13 mouse cellular contexts compared by ENCODE assay signal in genomic region chr17:80982976-80983375, GRCm38 (mm10). TPM values are rescaled to one million over a fixed set of nuclear protein-coding genes. Genes with fewer than 3 reads are reported as not detected.
A peak's percentile ranks its signal among the peaks of the same experiment; 100 is the strongest.
DNase-seq lines count a peak whose midpoint lies in the region; ATAC-seq and TF ChIP-seq lines count a peak whose summit lies in the region.
"Had no signal": no experiment of that assay in that cellular context is flagged by ENCODE, and none has a peak within 500 bp of the region (broad histone marks: within the 10 kb centered on the region; RNA-seq: fewer than 3 reads in every experiment).

No protein-coding gene starts in this region.

- 85% methylated on average over 10 of the region's 10 CpGs for WGBS in forebrain, embryonic 11.5 days
- WGBS in forebrain, embryonic 10.5 days = 87% methylated on average over 10 of the region's 10 CpGs
- 84% methylated on average over 10 of the region's 10 CpGs for WGBS in midbrain, embryonic 12.5 days
- WGBS in midbrain, embryonic 10.5 days = 84% methylated on average over 10 of the region's 10 CpGs
- 82% methylated on average over 10 of the region's 10 CpGs for WGBS in forebrain, embryonic 13.5 days
- WGBS in midbrain, postnatal 0 days = 70% methylated on average over 10 of the region's 10 CpGs

- no peak overlapping the region for H3K27ac ChIP-seq in forebrain, embryonic 11.5 days (ENCODE audit: low read depth, low read length)
- no peak overlapping the region for H3K27ac ChIP-seq in forebrain, embryonic 10.5 days
- peak overlapping the region; percentile 25; the same call in 1 of the 2 replicates for H3K27ac ChIP-seq in midbrain, embryonic 12.5 days (replicated peaks)
- no peak overlapping the region; the same call in 1 of the 2 replicates for H3K27ac ChIP-seq in midbrain, embryonic 10.5 days (replicated peaks)
- peak overlapping the region; percentile 92 for H3K27ac ChIP-seq in forebrain, embryonic 13.5 days
- H3K27ac ChIP-seq in midbrain, postnatal 0 days (ENCODE audit: low read depth, low read length) = no peak overlapping the region
- H3K27ac ChIP-seq: embryonic facial prominence, embryonic 13.5 days; intestine, embryonic 15.5 days had no signal

- DNase-seq in forebrain, embryonic 11.5 days (ENCODE audit: low spot score) = no peak
- no peak for DNase-seq in forebrain, embryonic 10.5 days (ENCODE audit: extremely low spot score, low spot score)
- DNase-seq in midbrain, embryonic 10.5 days (ENCODE audit: low spot score) = no peak
- DNase-seq in midbrain, postnatal 0 days (ENCODE audit: low spot score) = no peak
- no peak for DNase-seq in testis, postnatal 10 days (ENCODE audit: low spot score)
- DNase-seq: thymus, adult 18-20 months had no signal

- H3K4me3 ChIP-seq in forebrain, embryonic 11.5 days (ENCODE audit: low read depth, low read length) = no peak overlapping the region
- H3K4me3 ChIP-seq in forebrain, embryonic 10.5 days = no peak overlapping the region
- H3K4me3 ChIP-seq in midbrain, embryonic 12.5 days = no peak overlapping the region
- H3K4me3 ChIP-seq in midbrain, embryonic 10.5 days = no peak overlapping the region
- no peak overlapping the region for H3K4me3 ChIP-seq in forebrain, embryonic 13.5 days
- H3K4me3 ChIP-seq in midbrain, postnatal 0 days (ENCODE audit: low read depth, low read length) = no peak overlapping the region
- H3K4me3 ChIP-seq: embryonic facial prominence, embryonic 13.5 days; heart, embryonic 13.5 days; intestine, embryonic 15.5 days; neural tube, embryonic 15.5 days had no signal

- H3K9ac ChIP-seq in forebrain, embryonic 11.5 days (ENCODE audit: low read length) = no peak overlapping the region
- H3K9ac ChIP-seq in midbrain, embryonic 12.5 days (replicated peaks) = no peak overlapping the region
- H3K9ac ChIP-seq in forebrain, embryonic 13.5 days = peak overlapping the region; percentile 17; the same call in 1 of the 2 replicates
- 0 out of 2 replicates have a peak overlapping the region, but pooled peaks have one; percentile 29 for H3K9ac ChIP-seq in midbrain, postnatal 0 days (replicated peaks; ENCODE audit: low read length, poor library complexity, severe bottlenecking)
- H3K9ac ChIP-seq: embryonic facial prominence, embryonic 13.5 days; heart, embryonic 13.5 days; intestine, embryonic 15.5 days; neural tube, embryonic 15.5 days had no signal

- H3K36me3 ChIP-seq in forebrain, embryonic 11.5 days (ENCODE audit: control insufficient read depth, insufficient read depth, low read length) = no peaks in the 10 kb centered on the region
- H3K36me3 ChIP-seq in forebrain, embryonic 10.5 days (replicated peaks) = no peaks in the 10 kb centered on the region
- H3K36me3 ChIP-seq in midbrain, embryonic 12.5 days = no peaks in the 10 kb centered on the region
- H3K36me3 ChIP-seq in midbrain, embryonic 10.5 days = no peaks in the 10 kb centered on the region
- H3K36me3 ChIP-seq in forebrain, embryonic 13.5 days (ENCODE audit: poor library complexity, severe bottlenecking) = peaks cover 7% of the 10 kb centered on the region; the same call in 1 of the 2 replicates
- H3K36me3 ChIP-seq in midbrain, postnatal 0 days (ENCODE audit: insufficient read depth, low read length) = no peaks in the 10 kb centered on the region
- H3K36me3 ChIP-seq: embryonic facial prominence, embryonic 13.5 days; heart, embryonic 13.5 days; intestine, embryonic 15.5 days; neural tube, embryonic 15.5 days had no signal

- no peak for TF ChIP-seq CTCF in midbrain, postnatal 0 days (IDR thresholded peaks at IDR 0.05)

- peaks cover 4% of the 10 kb centered on the region; the same call in 1 of the 2 replicates for H3K4me1 ChIP-seq in forebrain, embryonic 11.5 days (replicated peaks; ENCODE audit: control insufficient read depth, insufficient read depth, low read length)
- H3K4me1 ChIP-seq in forebrain, embryonic 10.5 days = peaks cover 18% of the 10 kb centered on the region
- peaks cover 19% of the 10 kb centered on the region for H3K4me1 ChIP-seq in midbrain, embryonic 12.5 days
- peaks cover 16% of the 10 kb centered on the region for H3K4me1 ChIP-seq in midbrain, embryonic 10.5 days
- H3K4me1 ChIP-seq in forebrain, embryonic 13.5 days = peaks cover 24% of the 10 kb centered on the region
- H3K4me1 ChIP-seq in midbrain, postnatal 0 days (ENCODE audit: insufficient read depth, low read length) = no peaks in the 10 kb centered on the region
- H3K4me1 ChIP-seq: embryonic facial prominence, embryonic 13.5 days had no signal

- no peaks in the 10 kb centered on the region for H3K9me3 ChIP-seq in forebrain, embryonic 11.5 days (ENCODE audit: control insufficient read depth, low read length)
- H3K9me3 ChIP-seq in forebrain, embryonic 10.5 days = no peaks in the 10 kb centered on the region
- H3K9me3 ChIP-seq in midbrain, embryonic 12.5 days = no peaks in the 10 kb centered on the region
- H3K9me3 ChIP-seq in midbrain, embryonic 10.5 days (replicated peaks) = no peaks in the 10 kb centered on the region
- no peaks in the 10 kb centered on the region for H3K9me3 ChIP-seq in forebrain, embryonic 13.5 days (replicated peaks)
- H3K9me3 ChIP-seq in midbrain, postnatal 0 days (ENCODE audit: low read length) = no peaks in the 10 kb centered on the region
- H3K9me3 ChIP-seq: embryonic facial prominence, embryonic 13.5 days; heart, embryonic 13.5 days; intestine, embryonic 15.5 days; neural tube, embryonic 15.5 days had no signal

- H3K4me2 ChIP-seq in forebrain, embryonic 11.5 days (ENCODE audit: low read depth, low read length, severe bottlenecking) = no peak overlapping the region
- H3K4me2 ChIP-seq in midbrain, embryonic 12.5 days (replicated peaks) = no peak overlapping the region
- H3K4me2 ChIP-seq in forebrain, embryonic 13.5 days = no peak overlapping the region
- H3K4me2 ChIP-seq in midbrain, postnatal 0 days (ENCODE audit: low read depth, low read length, poor library complexity, severe bottlenecking) = no peak overlapping the region
- H3K4me2 ChIP-seq: embryonic facial prominence, embryonic 13.5 days; heart, embryonic 13.5 days; intestine, embryonic 15.5 days; liver, embryonic 11.5 days had no signal

- H3K27me3 ChIP-seq in forebrain, embryonic 11.5 days (ENCODE audit: control insufficient read depth, insufficient read depth, low read length) = no peaks in the 10 kb centered on the region
- H3K27me3 ChIP-seq in forebrain, embryonic 10.5 days (ENCODE audit: poor library complexity, severe bottlenecking) = no peaks in the 10 kb centered on the region
- H3K27me3 ChIP-seq in midbrain, embryonic 12.5 days = no peaks in the 10 kb centered on the region
- H3K27me3 ChIP-seq in midbrain, embryonic 10.5 days (ENCODE audit: low read depth, poor library complexity, severe bottlenecking) = no peaks in the 10 kb centered on the region
- H3K27me3 ChIP-seq in forebrain, embryonic 13.5 days = no peaks in the 10 kb centered on the region
- H3K27me3 ChIP-seq in midbrain, postnatal 0 days (ENCODE audit: insufficient read depth, low read length) = no peaks in the 10 kb centered on the region
- H3K27me3 ChIP-seq: heart, embryonic 13.5 days; intestine, embryonic 15.5 days; neural tube, embryonic 15.5 days had no signal

- ATAC-seq in forebrain, embryonic 11.5 days (replicated peaks; ENCODE audit: low FRiP score) = 0 out of 2 replicates have a peak, but pooled peaks have one; percentile 22
- no peak for ATAC-seq in midbrain, embryonic 12.5 days (ENCODE audit: low FRiP score, low read depth)
- ATAC-seq in forebrain, embryonic 13.5 days = no peak
- no peak for ATAC-seq in midbrain, postnatal 0 days (ENCODE audit: low FRiP score)

RNA-seq across cellular contexts. Expression of gene Tmem178, which starts 38.5 kb away (rescaled TPM):
- polyA plus RNA-seq in forebrain, embryonic 11.5 days (2014; fragmentation: Nextera tagmentation; extraction: Ambion mirVana) = 13.6 and 14.7 TPM in 2 replicates
- 3.0 and 4.8 TPM in 2 replicates for polyA plus RNA-seq in forebrain, embryonic 10.5 days (2016; fragmentation: Nextera tagmentation; extraction: Ambion mirVana)
- 23.4 and 23.5 TPM in 2 replicates for polyA plus RNA-seq in midbrain, embryonic 12.5 days (2016; fragmentation: Nextera tagmentation; extraction: Ambion mirVana)
- polyA plus RNA-seq in midbrain, embryonic 10.5 days (2016; fragmentation: Nextera tagmentation; extraction: Ambion mirVana) = 6.4 and 8.6 TPM in 2 replicates
- polyA plus RNA-seq in forebrain, embryonic 13.5 days (2015; fragmentation: Nextera tagmentation; extraction: Ambion mirVana) = 29.7 and 40.4 TPM in 2 replicates
- total RNA-seq in midbrain, postnatal 0 days (2014; rRNA removed) = 21.9 and 26.5 TPM in 2 replicates
- 18.9 and 20.1 TPM in 2 replicates for polyA plus RNA-seq in midbrain, postnatal 0 days (2015; fragmentation: Nextera tagmentation; extraction: Ambion mirVana)

Comparison
In these comparisons a context has a peak if more than half of its experiments do, and no peak if none do; other contexts are left out.
1. H3K27ac ChIP-seq: peak in midbrain, embryonic 12.5 days (single experiment) and forebrain, embryonic 13.5 days (single experiment); none in forebrain, embryonic 11.5 days (single experiment), forebrain, embryonic 10.5 days (single experiment), midbrain, embryonic 10.5 days (single experiment) and midbrain, postnatal 0 days (single experiment).
2. H3K9ac ChIP-seq: peak in forebrain, embryonic 13.5 days (single experiment) and midbrain, postnatal 0 days (single experiment); none in forebrain, embryonic 11.5 days (single experiment) and midbrain, embryonic 12.5 days (single experiment).